ENCODE assay signal across 22 mouse cellular contexts in the genomic region with DNA sequence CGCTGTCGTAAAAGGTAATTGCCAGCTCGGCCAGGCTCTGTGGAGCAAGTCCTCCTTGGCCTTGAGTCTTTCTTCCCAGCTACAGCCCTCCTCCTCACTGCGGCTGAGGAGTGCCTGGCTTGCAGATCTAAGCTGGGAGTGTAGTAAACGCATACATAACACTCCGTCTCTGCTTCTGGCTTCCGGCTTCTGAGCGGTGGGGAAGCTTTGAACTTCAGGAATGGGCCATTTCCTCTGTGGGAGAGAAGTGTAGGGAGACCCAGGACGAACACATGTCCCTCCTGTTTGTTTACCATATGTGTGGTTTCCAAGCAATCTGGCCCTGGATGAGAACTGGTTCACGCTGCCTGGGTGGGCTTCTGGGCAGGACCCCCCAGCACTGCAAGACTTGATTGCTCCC.
DNase-seq lines count a peak whose midpoint lies in the region; ATAC-seq and TF ChIP-seq lines count a peak whose summit lies in the region.
"Had no signal": no experiment of that assay in that cellular context is flagged by ENCODE, and none has a peak within 500 bp of the region (broad histone marks: within the 10 kb centered on the region; RNA-seq: fewer than 3 reads in every experiment).

No protein-coding gene starts in this region.

- in situ Hi-C loops in ES-E14 (cut with MboI; ENCODE audit: low sequenced_read_pairs in 2 of 2, unreplicated experiment in 2 of 2) = no loop called here

- no peak overlapping the region for H3K27ac ChIP-seq in kidney, embryonic 15.5 days
- no peak overlapping the region for H3K27ac ChIP-seq in ES-E14 (ENCODE audit: insufficient read depth, low read depth, low read length, poor library complexity, severe bottlenecking)
- no peak overlapping the region for H3K27ac ChIP-seq in limb, embryonic 13.5 days
- H3K27ac ChIP-seq in hindbrain, embryonic 11.5 days (ENCODE audit: low read depth, low read length) = no peak overlapping the region
- H3K27ac ChIP-seq in heart, embryonic 12.5 days (ENCODE audit: poor library complexity, severe bottlenecking) = no peak overlapping the region
- H3K27ac ChIP-seq: embryonic facial prominence, embryonic 10.5 days; forebrain, embryonic 15.5 days; hindbrain, postnatal 0 days; layer of hippocampus, adult 2 months; limb, embryonic 15.5 days; liver, embryonic 14.5 days; midbrain, embryonic 13.5 days had no signal

- H3K4me2 ChIP-seq in kidney, embryonic 15.5 days = no peak overlapping the region
- H3K4me2 ChIP-seq in limb, embryonic 13.5 days (replicated peaks) = peak overlapping the region; percentile 34
- H3K4me2 ChIP-seq in hindbrain, embryonic 11.5 days (replicated peaks; ENCODE audit: low read depth, low read length) = no peak overlapping the region
- no peak overlapping the region for H3K4me2 ChIP-seq in heart, embryonic 12.5 days
- H3K4me2 ChIP-seq: forebrain, embryonic 15.5 days; limb, embryonic 15.5 days; midbrain, embryonic 13.5 days had no signal

- no peak overlapping the region for H3K9ac ChIP-seq in kidney, embryonic 15.5 days
- no peak overlapping the region for H3K9ac ChIP-seq in ES-E14 (ENCODE audit: insufficient read depth, low read depth, low read length, poor library complexity, severe bottlenecking)
- H3K9ac ChIP-seq in limb, embryonic 13.5 days = no peak overlapping the region
- H3K9ac ChIP-seq in hindbrain, embryonic 11.5 days (ENCODE audit: low read depth, low read length) = no peak overlapping the region
- no peak overlapping the region for H3K9ac ChIP-seq in heart, embryonic 12.5 days
- H3K9ac ChIP-seq: forebrain, embryonic 15.5 days; limb, embryonic 15.5 days; liver, embryonic 14.5 days; midbrain, embryonic 13.5 days had no signal

- no peak for DNase-seq in kidney, postnatal 14 days
- peak; percentile 63 for DNase-seq in ES-E14 (ENCODE audit: low read depth, low spot score)
- peak; percentile 77 for DNase-seq in forelimb bud, embryonic 11.5 days (ENCODE audit: low read depth, low spot score)
- DNase-seq in hindbrain, embryonic 11.5 days (ENCODE audit: low spot score) = no peak
- DNase-seq in c-Kit-positive CD71-positive TER-119-positive erythroid progenitor cells, embryonic 14.5 days (ENCODE audit: low spot score) = no peak
- DNase-seq: cerebellum, adult 11-12 months; cerebellum, postnatal 14 days; heart, postnatal 4 days; kidney, adult 8-10 months; kidney, postnatal 25 days; thymus, adult 2 months; thymus, postnatal 4 days had no signal

- H3K36me3 ChIP-seq in kidney, embryonic 15.5 days = no peaks in the 10 kb centered on the region
- no peaks in the 10 kb centered on the region for H3K36me3 ChIP-seq in ES-E14 (ENCODE audit: control insufficient read depth, insufficient read depth, low read length, poor library complexity, severe bottlenecking)
- no peaks in the 10 kb centered on the region for H3K36me3 ChIP-seq in limb, embryonic 13.5 days
- no peaks in the 10 kb centered on the region for H3K36me3 ChIP-seq in hindbrain, embryonic 11.5 days (ENCODE audit: control insufficient read depth, insufficient read depth, low read length)
- H3K36me3 ChIP-seq in heart, embryonic 12.5 days = no peaks in the 10 kb centered on the region
- H3K36me3 ChIP-seq: embryonic facial prominence, embryonic 10.5 days; forebrain, embryonic 15.5 days; limb, embryonic 15.5 days; midbrain, embryonic 13.5 days had no signal

- H3K9me3 ChIP-seq in kidney, embryonic 15.5 days (replicated peaks) = no peaks in the 10 kb centered on the region
- no peaks in the 10 kb centered on the region for H3K9me3 ChIP-seq in ES-E14 (ENCODE audit: control insufficient read depth, insufficient read depth, low read depth, low read length)
- no peaks in the 10 kb centered on the region; the same call in 1 of the 2 replicates for H3K9me3 ChIP-seq in limb, embryonic 13.5 days
- no peaks in the 10 kb centered on the region for H3K9me3 ChIP-seq in hindbrain, embryonic 11.5 days (ENCODE audit: control insufficient read depth, low read length)
- H3K9me3 ChIP-seq in heart, embryonic 12.5 days (replicated peaks) = peaks cover 4% of the 10 kb centered on the region; the same call in 1 of the 2 replicates
- H3K9me3 ChIP-seq: embryonic facial prominence, embryonic 10.5 days; forebrain, embryonic 15.5 days; limb, embryonic 15.5 days; midbrain, embryonic 13.5 days had no signal

- 0 out of 2 replicates have a peak, but pooled peaks have one; percentile 9 for ATAC-seq in kidney, embryonic 15.5 days (replicated peaks; ENCODE audit: low FRiP score)
- ATAC-seq in limb, embryonic 13.5 days (ENCODE audit: low FRiP score, low read depth) = no peak
- no peak for ATAC-seq in hindbrain, embryonic 11.5 days (ENCODE audit: low FRiP score)
- ATAC-seq in heart, embryonic 12.5 days (ENCODE audit: insufficient number of reproducible peaks, low FRiP score) = no peak
- ATAC-seq: forebrain, embryonic 15.5 days; hindbrain, postnatal 0 days; midbrain, embryonic 13.5 days had no signal

- WGBS in kidney, embryonic 15.5 days = 23% methylated on average over 10 of the region's 10 CpGs
- WGBS in limb, embryonic 13.5 days = 15% methylated on average over 10 of the region's 10 CpGs
- 72% methylated on average over 10 of the region's 10 CpGs for WGBS in hindbrain, embryonic 11.5 days
- WGBS in heart, embryonic 12.5 days = 65% methylated on average over 10 of the region's 10 CpGs

- no peaks in the 10 kb centered on the region for H3K4me1 ChIP-seq in kidney, embryonic 15.5 days
- H3K4me1 ChIP-seq in ES-E14 (ENCODE audit: control insufficient read depth in 2 of 2, insufficient read depth in 2 of 2, low read length in 2 of 2, poor library complexity in 1 of 2) = peaks cover 0 to 15% of the 10 kb centered on the region in 2 experiments; a peak in 1 of 4 replicates
- H3K4me1 ChIP-seq in limb, embryonic 13.5 days = peaks cover 21% of the 10 kb centered on the region
- no peaks in the 10 kb centered on the region for H3K4me1 ChIP-seq in hindbrain, embryonic 11.5 days (replicated peaks; ENCODE audit: control insufficient read depth, insufficient read depth, low read length)
- H3K4me1 ChIP-seq in heart, embryonic 12.5 days (replicated peaks) = 0 out of 2 replicates have a peak, but pooled peaks cover 4% of the 10 kb centered on the region
- H3K4me1 ChIP-seq: embryonic facial prominence, embryonic 10.5 days; forebrain, embryonic 15.5 days; midbrain, embryonic 13.5 days had no signal

- no peak overlapping the region for H3K4me3 ChIP-seq in kidney, embryonic 15.5 days (replicated peaks)
- H3K4me3 ChIP-seq in ES-E14 (ENCODE audit: insufficient read depth in 1 of 2, low read depth in 1 of 2, low read length in 2 of 2, poor library complexity in 1 of 2, severe bottlenecking in 1 of 2) = no peak overlapping the region
- no peak overlapping the region for H3K4me3 ChIP-seq in limb, embryonic 13.5 days
- no peak overlapping the region for H3K4me3 ChIP-seq in hindbrain, embryonic 11.5 days (ENCODE audit: low read depth, low read length)
- H3K4me3 ChIP-seq in heart, embryonic 12.5 days = no peak overlapping the region
- H3K4me3 ChIP-seq: embryonic facial prominence, embryonic 10.5 days; forebrain, embryonic 15.5 days; layer of hippocampus, adult 2 months; limb, embryonic 15.5 days; midbrain, embryonic 13.5 days had no signal

- H3K27me3 ChIP-seq in kidney, embryonic 15.5 days = 0 out of 2 replicates have a peak, but pooled peaks cover 3% of the 10 kb centered on the region
- H3K27me3 ChIP-seq in limb, embryonic 13.5 days = no peaks in the 10 kb centered on the region
- H3K27me3 ChIP-seq in hindbrain, embryonic 11.5 days (ENCODE audit: control insufficient read depth, insufficient read depth, low read length) = no peaks in the 10 kb centered on the region
- 0 out of 2 replicates have a peak, but pooled peaks cover 3% of the 10 kb centered on the region for H3K27me3 ChIP-seq in heart, embryonic 12.5 days (replicated peaks)
- H3K27me3 ChIP-seq: forebrain, embryonic 15.5 days; limb, embryonic 15.5 days; midbrain, embryonic 13.5 days had no signal

TF ChIP-seq in ES-E14, 5 proteins besides CTCF, POLR2A, EP300 and RAD21:
- no peak for TF ChIP-seq HCFC1 (IDR thresholded peaks at IDR 0.05; ENCODE audit: borderline replicate concordance, insufficient read depth, low read length)
- TF ChIP-seq MAFK (IDR thresholded peaks at IDR 0.05; ENCODE audit: insufficient read depth, low read depth, low read length) = 0 out of 2 replicates have a peak, but pooled peaks have one; percentile 17
- TF ChIP-seq ZC3H11A (IDR thresholded peaks at IDR 0.05; ENCODE audit: borderline replicate concordance, low read depth, low read length) = no peak
- TF ChIP-seq ZNF384 (IDR thresholded peaks at IDR 0.05; ENCODE audit: low read depth, low read length) = no peak

Comparison
In these comparisons a context has a peak if more than half of its experiments do, and no peak if none do; other contexts are left out.
1. DNase-seq: peak in ES-E14 (single experiment) and forelimb bud, embryonic 11.5 days (single experiment); none in kidney, postnatal 14 days (single experiment), hindbrain, embryonic 11.5 days (single experiment) and c-Kit-positive CD71-positive TER-119-positive erythroid progenitor cells, embryonic 14.5 days (single experiment).